Mouse (Mus musculus): ENCODE measurements around the gene 1700057G04Rik. TPM values are rescaled to one million over a fixed set of nuclear protein-coding genes. Genes with fewer than 3 reads are reported as not detected.

The 1700057G04Rik gene
- polyA plus RNA-seq, 1 experiment, result not detected

- H3K4me3 ChIP-seq (ENCODE audit: extremely low read depth, insufficient read depth, insufficient read length), result no peak overlapping the region
- TF ChIP-seq CTCF (IDR thresholded peaks at IDR 0.05; ENCODE audit: extremely low read depth, insufficient read depth, insufficient read length, insufficient replicate concordance) (no peak), POLR2A (IDR thresholded peaks at IDR 0.05; ENCODE audit: low read depth, low read length) (no peak)
- H3K4me1 ChIP-seq (ENCODE audit: control insufficient read depth, insufficient read depth, insufficient read length), result no peaks in the 10 kb centered on the region
- DNase-seq (ENCODE audit: low read depth in 1 of 2, low spot score in 2 of 2), result no peak
- no peaks in the 10 kb centered on the region for H3K27me3 ChIP-seq (ENCODE audit: control insufficient read depth, insufficient read depth, low read length)
- WGBS, result 66% methylated on average over 1 of the region's 1 CpGs
- no peak overlapping the region for H3K27ac ChIP-seq (ENCODE audit: insufficient read depth, low read length)
- no peaks in the 10 kb centered on the region for H3K36me3 ChIP-seq (ENCODE audit: control insufficient read depth, insufficient read depth, low read length)
Measured at GRCm38 (mm10) chr9:92280048-92280447, 29.1 kb upstream of the 1700057G04Rik start.

GRCm38 (mm10) chr9:92282563-92283171 lies 26.5 kb upstream of the 1700057G04Rik start:
- no peak for DNase-seq (ENCODE audit: low read depth in 1 of 2, low spot score in 2 of 2)
- Histone ChIP-seq H3K27me3 (ENCODE audit: control insufficient read depth, insufficient read depth, low read length) (no peaks in the 10 kb centered on the region), H3K27ac (ENCODE audit: insufficient read depth, low read length) (no peak overlapping the region), H3K36me3 (ENCODE audit: control insufficient read depth, insufficient read depth, low read length) (no peaks in the 10 kb centered on the region), H3K4me3 (ENCODE audit: extremely low read depth, insufficient read depth, insufficient read length) (no peak overlapping the region), H3K4me1 (ENCODE audit: control insufficient read depth, insufficient read depth, insufficient read length) (no peaks in the 10 kb centered on the region)
- TF ChIP-seq POLR2A (IDR thresholded peaks at IDR 0.05; ENCODE audit: low read depth, low read length) (no peak), CTCF (IDR thresholded peaks at IDR 0.05; ENCODE audit: extremely low read depth, insufficient read depth, insufficient read length, insufficient replicate concordance) (no peak)
- WGBS, result 74% methylated on average over 7 of the region's 7 CpGs

DNA sequence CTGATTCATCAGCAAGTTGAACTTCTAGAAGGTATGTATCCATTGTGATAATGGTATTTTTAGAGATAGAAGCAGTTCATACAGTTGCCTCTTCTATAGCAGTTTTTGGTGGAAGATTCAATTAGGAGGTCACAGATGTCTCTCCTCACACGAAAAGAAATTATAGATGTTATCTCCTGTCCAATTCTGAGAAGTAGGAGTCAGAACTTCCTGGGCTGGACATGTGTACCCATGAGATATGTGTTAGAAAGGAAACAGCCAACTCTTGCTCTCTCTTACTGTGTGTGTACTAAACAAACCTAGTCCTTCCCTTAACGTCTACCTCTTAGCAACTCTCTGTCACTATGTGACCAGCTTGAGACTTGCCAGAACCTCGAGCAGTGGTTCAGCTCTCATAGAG lies 19.5 kb upstream of the 1700057G04Rik start:
- Histone ChIP-seq H3K27ac (ENCODE audit: insufficient read depth, low read length) (no peak overlapping the region), H3K36me3 (ENCODE audit: control insufficient read depth, insufficient read depth, low read length) (no peaks in the 10 kb centered on the region), H3K4me3 (ENCODE audit: extremely low read depth, insufficient read depth, insufficient read length) (no peak overlapping the region), H3K27me3 (ENCODE audit: control insufficient read depth, insufficient read depth, low read length) (no peaks in the 10 kb centered on the region), H3K4me1 (ENCODE audit: control insufficient read depth, insufficient read depth, insufficient read length) (no peaks in the 10 kb centered on the region)
- 13% methylated on average over 3 of the region's 3 CpGs for WGBS
- DNase-seq (ENCODE audit: low read depth in 1 of 2, low spot score in 2 of 2), result no peak
- TF ChIP-seq CTCF (IDR thresholded peaks at IDR 0.05; ENCODE audit: extremely low read depth, insufficient read depth, insufficient read length, insufficient replicate concordance) (no peak), POLR2A (IDR thresholded peaks at IDR 0.05; ENCODE audit: low read depth, low read length) (no peak)

DNA sequence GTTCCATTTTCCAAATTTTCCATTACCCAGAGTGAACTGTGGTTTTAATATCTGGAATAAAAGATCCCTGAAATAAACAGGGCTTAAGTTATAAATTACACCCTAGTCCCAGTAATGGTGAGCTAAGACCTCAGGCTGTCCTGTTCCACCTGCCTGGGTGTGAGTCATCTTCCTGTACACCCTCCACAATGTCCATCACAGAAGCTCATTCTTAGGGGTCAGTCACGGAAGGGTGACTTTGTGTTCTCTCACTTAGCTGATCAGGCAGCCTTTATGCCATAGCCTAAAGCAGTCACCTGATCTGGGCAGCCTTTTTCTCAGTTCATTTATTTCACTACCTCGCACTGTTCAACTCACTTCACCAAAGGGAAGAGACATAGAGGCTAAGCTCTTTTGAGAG lies 17.0 kb upstream of the 1700057G04Rik start:
- Histone ChIP-seq H3K27ac (ENCODE audit: insufficient read depth, low read length) (no peak overlapping the region), H3K27me3 (ENCODE audit: control insufficient read depth, insufficient read depth, low read length) (no peaks in the 10 kb centered on the region), H3K4me1 (ENCODE audit: control insufficient read depth, insufficient read depth, insufficient read length) (no peaks in the 10 kb centered on the region), H3K4me3 (ENCODE audit: extremely low read depth, insufficient read depth, insufficient read length) (no peak overlapping the region), H3K36me3 (ENCODE audit: control insufficient read depth, insufficient read depth, low read length) (no peaks in the 10 kb centered on the region)
- WGBS, result 74% methylated on average over 2 of the region's 2 CpGs
- no peak for DNase-seq (ENCODE audit: low read depth in 1 of 2, low spot score in 2 of 2)
- TF ChIP-seq CTCF (IDR thresholded peaks at IDR 0.05; ENCODE audit: extremely low read depth, insufficient read depth, insufficient read length, insufficient replicate concordance) (no peak), POLR2A (IDR thresholded peaks at IDR 0.05; ENCODE audit: low read depth, low read length) (no peak)

- no peaks in the 10 kb centered on the region for H3K36me3 ChIP-seq (ENCODE audit: control insufficient read depth, insufficient read depth, low read length)
- TF ChIP-seq POLR2A (IDR thresholded peaks at IDR 0.05; ENCODE audit: low read depth, low read length), result no peak
- no peak for TF ChIP-seq CTCF (IDR thresholded peaks at IDR 0.05; ENCODE audit: extremely low read depth, insufficient read depth, insufficient read length, insufficient replicate concordance)
- H3K27me3 ChIP-seq (ENCODE audit: control insufficient read depth, insufficient read depth, low read length), result no peaks in the 10 kb centered on the region
- no peak overlapping the region for H3K4me3 ChIP-seq (ENCODE audit: extremely low read depth, insufficient read depth, insufficient read length)
- no peak overlapping the region for H3K27ac ChIP-seq (ENCODE audit: insufficient read depth, low read length)
- H3K4me1 ChIP-seq (ENCODE audit: control insufficient read depth, insufficient read depth, insufficient read length), result no peaks in the 10 kb centered on the region
- no peak for DNase-seq (ENCODE audit: low read depth in 1 of 2, low spot score in 2 of 2)
- 76% methylated on average over 3 of the region's 3 CpGs for WGBS
Measured at GRCm38 (mm10) chr9:92292922-92293321, 16.3 kb upstream of the 1700057G04Rik start.

DNA sequence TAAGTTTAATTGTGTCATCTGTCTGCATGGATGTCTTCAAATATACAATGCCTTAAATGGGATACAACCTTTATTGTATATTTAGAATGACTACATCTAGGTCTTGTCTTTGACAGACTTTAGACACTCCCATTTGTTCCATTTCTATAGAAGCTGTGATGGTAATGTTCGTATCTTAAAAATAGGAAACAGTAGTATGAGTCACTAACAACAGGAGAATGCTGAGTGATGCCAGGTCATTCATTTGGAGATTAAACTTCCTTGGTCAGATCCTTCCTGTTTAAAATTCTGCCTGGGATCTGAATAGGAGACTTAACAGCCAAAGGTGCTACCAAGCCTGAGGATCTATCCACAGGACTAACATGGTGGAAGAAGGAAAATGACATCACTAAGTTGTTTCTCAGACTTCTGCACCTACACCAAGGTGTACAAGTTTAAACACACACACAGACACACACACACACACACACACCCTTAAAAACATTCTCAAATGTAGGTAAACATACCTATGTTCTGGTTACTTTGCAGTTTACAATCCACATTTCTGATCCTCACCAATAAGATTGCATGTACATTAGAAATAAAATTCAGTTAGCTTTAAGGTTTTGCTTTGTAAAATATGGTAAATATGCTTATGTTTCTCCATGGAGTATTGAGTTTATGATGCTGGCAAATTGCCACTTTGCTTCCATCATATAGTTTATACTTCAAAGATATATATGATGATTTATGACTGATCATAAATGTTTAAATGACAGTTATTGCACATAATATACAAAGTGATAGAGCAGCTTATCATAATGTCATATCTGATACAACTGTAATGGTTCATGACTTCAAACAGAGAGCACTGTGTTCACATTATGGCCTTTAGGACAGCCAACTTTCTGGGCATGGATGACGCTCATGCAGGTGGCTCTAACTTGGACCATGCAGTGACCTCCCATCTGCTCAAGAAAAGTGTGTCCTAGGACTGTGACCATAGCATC lies 15.3 kb upstream of the 1700057G04Rik start:
- no peaks in the 10 kb centered on the region for H3K27me3 ChIP-seq (ENCODE audit: control insufficient read depth, insufficient read depth, low read length)
- H3K27ac ChIP-seq (ENCODE audit: insufficient read depth, low read length), result no peak overlapping the region
- no peaks in the 10 kb centered on the region for H3K36me3 ChIP-seq (ENCODE audit: control insufficient read depth, insufficient read depth, low read length)
- H3K4me3 ChIP-seq (ENCODE audit: extremely low read depth, insufficient read depth, insufficient read length), result no peak overlapping the region
- no peaks in the 10 kb centered on the region for H3K4me1 ChIP-seq (ENCODE audit: control insufficient read depth, insufficient read depth, insufficient read length)
- WGBS, result 88% methylated on average over 2 of the region's 2 CpGs
- TF ChIP-seq POLR2A (IDR thresholded peaks at IDR 0.05; ENCODE audit: low read depth, low read length) (no peak), CTCF (IDR thresholded peaks at IDR 0.05; ENCODE audit: extremely low read depth, insufficient read depth, insufficient read length, insufficient replicate concordance) (no peak)
- DNase-seq (ENCODE audit: low read depth in 1 of 2, low spot score in 2 of 2), result no peak
